Mouse (Mus musculus): ENCODE measurements around the gene Pear1. TPM values are rescaled to one million over a fixed set of nuclear protein-coding genes. Genes with fewer than 3 reads are reported as not detected.
A peak's percentile ranks its signal among the peaks of the same experiment; 100 is the strongest.

Pear1 gene
- total and polyA plus RNA-seq, 3 experiments: 0.20 to 1.2 (median 0.46) TPM

GRCm38 (mm10) chr3:87833482-87833881 is 9.4 kb upstream of the Pear1 start:
- dilution Hi-C loops (cut with MboI; ENCODE audit: extremely low pct_ligation_motif_present, extremely low pct_unique_long_range_greater_than_20kb, low sequenced_read_pairs) (no loop called here), in situ Hi-C loops (cut with MboI; ENCODE audit: low pct_ligation_motif_present, low pct_unique_long_range_greater_than_20kb, low sequenced_read_pairs) (no loop called here)
- peaks cover 8 to 28% of the 10 kb centered on the region in 2 experiments for H3K4me1 ChIP-seq (ENCODE audit: control insufficient read depth in 1 of 2, insufficient read depth in 2 of 2)
- no peak overlapping the region for H3K27ac ChIP-seq (ENCODE audit: insufficient read depth, low read depth)
- H3K4me3 ChIP-seq (replicated peaks in 1 of 3; ENCODE audit: low read depth in 2 of 3, low read length in 2 of 3, poor library complexity in 1 of 3): no peak overlapping the region
- no peaks in the 10 kb centered on the region for H3K79me2 ChIP-seq (replicated peaks; ENCODE audit: control insufficient read depth, extremely low read depth, insufficient read depth, poor library complexity, severe bottlenecking)
- no peak overlapping the region for H3K4me2 ChIP-seq (ENCODE audit: insufficient read depth, low read depth, poor library complexity, severe bottlenecking)
- peak in 1 of 2 experiments; percentile 57; a peak in 2 of 4 replicates for TF ChIP-seq CTCF (conservative IDR thresholded peaks at IDR 0.05 in 1 of 2, IDR thresholded peaks at IDR 0.05 in 1 of 2; ENCODE audit: low read depth in 2 of 2, low read length in 2 of 2)
- no peak for TF ChIP-seq MXI1 (IDR thresholded peaks at IDR 0.05; ENCODE audit: low read depth, low read length)
- TF ChIP-seq SMC3 (IDR thresholded peaks at IDR 0.05; ENCODE audit: low read depth, low read length): peak; percentile 31; the same call in 1 of the 2 replicates
- H3K36me3 ChIP-seq (replicated peaks in 1 of 2; ENCODE audit: control insufficient read depth in 1 of 2, insufficient read depth in 1 of 2, low read length in 1 of 2): no peaks in the 10 kb centered on the region
- H3K27me3 ChIP-seq (replicated peaks): no peaks in the 10 kb centered on the region
- no peaks in the 10 kb centered on the region for H3K9me3 ChIP-seq (replicated peaks; ENCODE audit: low read length)
- no peak for DNase-seq (ENCODE audit: extremely low read depth)
- H3K9ac ChIP-seq (ENCODE audit: insufficient read depth, low read depth): no peak overlapping the region

GRCm38 (mm10) chr3:87832109-87832859 is 8.2 kb upstream of the Pear1 start:
- TF ChIP-seq IRF4 (IDR thresholded peaks at IDR 0.05; ENCODE audit: low read depth, low read length): peak; percentile 74
- TF ChIP-seq NELFE (IDR thresholded peaks at IDR 0.05; ENCODE audit: low read depth, low read length): no peak
- 0 out of 2 replicates have a peak, but pooled peaks have one; percentile 19 for TF ChIP-seq MAZ (IDR thresholded peaks at IDR 0.05; ENCODE audit: low read depth, low read length)
- TF ChIP-seq BHLHE40 (IDR thresholded peaks at IDR 0.05; ENCODE audit: low read depth, low read length): peak; percentile 84
- TF ChIP-seq ZMIZ1 (IDR thresholded peaks at IDR 0.05; ENCODE audit: low read depth, low read length): no peak
- no peak for TF ChIP-seq POLR2A (IDR thresholded peaks at IDR 0.05; ENCODE audit: low read depth, low read length)
- 0 out of 2 replicates have a peak, but pooled peaks have one; percentile 31 for TF ChIP-seq RCOR1 (conservative IDR thresholded peaks at IDR 0.05; ENCODE audit: low read depth, low read length)
- no peak for TF ChIP-seq TBP (conservative IDR thresholded peaks at IDR 0.05; ENCODE audit: low read depth, low read length)
- no peak for TF ChIP-seq ZKSCAN1 (IDR thresholded peaks at IDR 0.05; ENCODE audit: borderline replicate concordance, low read depth, low read length)
- no peak for TF ChIP-seq ZC3H11A (IDR thresholded peaks at IDR 0.05; ENCODE audit: low read depth, low read length)
- peak; percentile 36 for TF ChIP-seq ETS1 (conservative IDR thresholded peaks at IDR 0.05; ENCODE audit: low read depth, low read length)
- TF ChIP-seq MAX (IDR thresholded peaks at IDR 0.05; ENCODE audit: low read length): peak; percentile 70; the same call in 1 of the 2 replicates
- 0 out of 2 replicates have a peak, but pooled peaks have one; percentile 4 for TF ChIP-seq MEF2A (IDR thresholded peaks at IDR 0.05; ENCODE audit: borderline replicate concordance, low read depth, low read length)
- no peak for TF ChIP-seq JUN (IDR thresholded peaks at IDR 0.05; ENCODE audit: insufficient read depth, low read depth, low read length)
- TF ChIP-seq POLR2AphosphoS2 (IDR thresholded peaks at IDR 0.05; ENCODE audit: low read depth, low read length): no peak
- TF ChIP-seq MAFK (IDR thresholded peaks at IDR 0.05; ENCODE audit: insufficient replicate concordance, low read length): no peak
- no peak for TF ChIP-seq NRF1 (IDR thresholded peaks at IDR 0.05; ENCODE audit: low read depth, low read length)
- TF ChIP-seq CHD2 (IDR thresholded peaks at IDR 0.05; ENCODE audit: low read length): no peak
- peak; percentile 39; the same call in 1 of the 2 replicates for TF ChIP-seq SIN3A (IDR thresholded peaks at IDR 0.05; ENCODE audit: low read length)
- peak; percentile 27; the same call in 1 of the 2 replicates for TF ChIP-seq JUND (conservative IDR thresholded peaks at IDR 0.05; ENCODE audit: low read depth, low read length)
- peak; percentile 5; the same call in 1 of the 2 replicates for TF ChIP-seq TCF12 (IDR thresholded peaks at IDR 0.05; ENCODE audit: low read depth, low read length)
- no peak for TF ChIP-seq GABPA (IDR thresholded peaks at IDR 0.05; ENCODE audit: insufficient replicate concordance, low read depth, low read length)
- TF ChIP-seq ELF1 (IDR thresholded peaks at IDR 0.05; ENCODE audit: low read depth, low read length): no peak
- TF ChIP-seq MYC (IDR thresholded peaks at IDR 0.05; ENCODE audit: low read depth, low read length): peak; percentile 47; the same call in 1 of the 2 replicates
- TF ChIP-seq USF2 (conservative IDR thresholded peaks at IDR 0.05; ENCODE audit: low read depth, low read length): no peak; the same call in 1 of the 2 replicates
- TF ChIP-seq KAT2A (IDR thresholded peaks at IDR 0.05; ENCODE audit: insufficient replicate concordance, low read length): no peak
- no peak for TF ChIP-seq CTCF (conservative IDR thresholded peaks at IDR 0.05 in 1 of 2, IDR thresholded peaks at IDR 0.05 in 1 of 2; ENCODE audit: low read depth in 2 of 2, low read length in 2 of 2)
- TF ChIP-seq EP300 (IDR thresholded peaks at IDR 0.05; ENCODE audit: low read length): peak; percentile 88
- no peak for TF ChIP-seq HCFC1 (IDR thresholded peaks at IDR 0.05; ENCODE audit: low read depth, low read length)
- in situ Hi-C loops (cut with MboI; ENCODE audit: low pct_ligation_motif_present, low pct_unique_long_range_greater_than_20kb, low sequenced_read_pairs): no loop called here
- dilution Hi-C loops (cut with MboI; ENCODE audit: extremely low pct_ligation_motif_present, extremely low pct_unique_long_range_greater_than_20kb, low sequenced_read_pairs): no loop called here
- no peak overlapping the region for H3K9ac ChIP-seq (ENCODE audit: insufficient read depth, low read depth)
- no peak overlapping the region for H3K27ac ChIP-seq (ENCODE audit: insufficient read depth, low read depth)
- no peaks in the 10 kb centered on the region for H3K9me3 ChIP-seq (replicated peaks; ENCODE audit: low read length)
- no peak overlapping the region for H3K4me2 ChIP-seq (ENCODE audit: insufficient read depth, low read depth, poor library complexity, severe bottlenecking)
- H3K36me3 ChIP-seq (replicated peaks in 1 of 2; ENCODE audit: control insufficient read depth in 1 of 2, insufficient read depth in 1 of 2, low read length in 1 of 2): no peaks in the 10 kb centered on the region
- DNase-seq (ENCODE audit: extremely low read depth): peak; percentile 43
- H3K4me1 ChIP-seq (ENCODE audit: control insufficient read depth in 1 of 2, insufficient read depth in 2 of 2): peaks cover 8 to 26% of the 10 kb centered on the region in 2 experiments
- H3K4me3 ChIP-seq (replicated peaks in 1 of 3; ENCODE audit: low read depth in 2 of 3, low read length in 2 of 3, poor library complexity in 1 of 3): no peak overlapping the region
- H3K27me3 ChIP-seq (replicated peaks): no peaks in the 10 kb centered on the region
- H3K79me2 ChIP-seq (replicated peaks; ENCODE audit: control insufficient read depth, extremely low read depth, insufficient read depth, poor library complexity, severe bottlenecking): no peaks in the 10 kb centered on the region

Measured in CH12.LX (cell line).